Mouse (Mus musculus) stomach, embryonic 15.5 days (tissue): ENCODE results near the gene Stoml2. TPM values are rescaled to one million over a fixed set of nuclear protein-coding genes. Genes with fewer than 3 reads are reported as not detected.
"Not testable (repeated sequence)": the region's sequence is repeated elsewhere in the genome, so short reads cannot be mapped to it uniquely, and the experiment has no call there.

Experiments
- ATAC-seq: fragments of 200-750 bp; cut with Nextera tagmentation; 2 replicates; pipeline ENCODE4 v1.8.0; 2017; ENCODE audit warnings: low read depth, moderate number of reproducible peaks, moderate TSS enrichment; ENCODE audit not compliant: insufficient read depth, low FRiP score
- H3K27ac ChIP-seq: fragments of 300-500 bp; sonication (generic); 2 replicates; pipeline ENCODE4 v1.5.1; 2015; ENCODE audit warnings: mild to moderate bottlenecking, inconsistent platforms
- H3K27me3 ChIP-seq: fragments of 300-500 bp; sonication (generic); replicated peaks from 2 replicates; pipeline ENCODE4 v1.6.1; 2015; ENCODE audit warnings: inconsistent platforms
- H3K36me3 ChIP-seq: fragments of 300-500 bp; sonication (generic); 2 replicates; pipeline ENCODE4 v1.6.1; 2015; ENCODE audit warnings: inconsistent platforms
- H3K4me1 ChIP-seq: fragments of 300-500 bp; sonication (generic); 2 replicates; pipeline ENCODE4 v1.6.1; 2015; ENCODE audit warnings: inconsistent platforms
- H3K4me2 ChIP-seq: fragments of 300-500 bp; sonication (generic); 2 replicates; pipeline ENCODE4 v1.6.1; 2015; ENCODE audit warnings: mild to moderate bottlenecking, inconsistent platforms
- H3K4me3 ChIP-seq: fragments of 300-500 bp; sonication (generic); replicated peaks from 2 replicates; pipeline ENCODE4 v1.5.1; 2015; ENCODE audit warnings: inconsistent platforms
- H3K9ac ChIP-seq: fragments of 300-500 bp; sonication (generic); 2 replicates; pipeline ENCODE4 v1.6.1; 2015; ENCODE audit warnings: inconsistent platforms
- H3K9me3 ChIP-seq: fragments of 300-500 bp; sonication (generic); 2 replicates; pipeline ENCODE4 v1.6.1; 2016; ENCODE audit warnings: inconsistent platforms
- WGBS: fragments of 180-500 bp; shearing (Covaris S2); methylation state at CpG from one replicate; pipeline ENCODE4 v1.1.7; 2015; 5-methylcytosine and 5-hydroxymethylcytosine counted together
- polyA plus RNA-seq: library from polyadenylated mRNA; unstranded; fragments of >200 nt; fragmentation: Nextera tagmentation; extraction: Ambion mirVana; gene quantifications from 2 replicates; pipeline ENCODE4 v1.2.1, GENCODE M21; 2015

Gene Stoml2
- polyA plus RNA-seq, 1 experiment from 2014 or later = 303 TPM

GRCm38 (mm10) chr4:42999451-43000140 lies 31.9 kb downstream of the Stoml2 start:
- peak overlapping the region; percentile 97 for H3K9ac ChIP-seq
- H3K27ac ChIP-seq = peak overlapping the region; percentile 99
- H3K4me1 ChIP-seq = peaks cover 9% of the 10 kb centered on the region
- no peaks in the 10 kb centered on the region for H3K9me3 ChIP-seq
- no peaks in the 10 kb centered on the region for H3K27me3 ChIP-seq
- peak; percentile 70 for ATAC-seq
- H3K36me3 ChIP-seq = peaks cover 6% of the 10 kb centered on the region; the same call in 1 of the 2 replicates
- under 1% methylated on average over 51 of the region's 51 CpGs for WGBS
- peak overlapping the region; percentile 60 for H3K4me2 ChIP-seq
- H3K4me3 ChIP-seq = peak overlapping the region; percentile 67

DNA sequence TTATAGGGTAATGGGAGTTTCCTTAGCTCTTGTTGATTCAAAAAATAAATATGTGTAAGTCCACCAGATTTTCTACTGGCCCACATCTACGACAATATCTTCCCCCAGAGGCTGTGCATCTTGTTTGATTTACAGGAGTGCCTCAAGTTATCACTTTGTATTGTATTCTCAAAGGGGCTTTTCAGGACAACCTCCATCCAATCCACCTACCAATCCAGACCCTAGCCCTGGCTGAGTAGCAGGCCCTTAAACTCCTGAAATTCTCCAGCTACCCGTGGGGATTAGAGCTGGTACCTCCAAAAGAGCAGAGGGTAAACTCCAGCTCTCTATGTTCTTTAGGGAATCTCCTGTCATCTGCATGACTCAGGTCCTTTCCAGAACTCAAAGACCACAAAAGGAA lies 33.5 kb downstream of the Stoml2 start:
- Histone ChIP-seq H3K27ac (no peak overlapping the region), H3K4me2 (peak overlapping the region; percentile 60), H3K27me3 (no peaks in the 10 kb centered on the region), H3K36me3 (peaks cover 16% of the 10 kb centered on the region), H3K4me3 (peak overlapping the region; percentile 67), H3K4me1 (peaks cover 9% of the 10 kb centered on the region), H3K9me3 (no peaks in the 10 kb centered on the region), H3K9ac (no peak overlapping the region)
- WGBS = 46% methylated on average over 2 of the region's 2 CpGs
- no peak for ATAC-seq

- no peak overlapping the region for H3K9ac ChIP-seq
- ATAC-seq = no peak
- no peaks in the 10 kb centered on the region for H3K9me3 ChIP-seq
- H3K4me3 ChIP-seq = no peak overlapping the region
- no peak overlapping the region for H3K27ac ChIP-seq
- H3K4me2 ChIP-seq = no peak overlapping the region
- no peaks in the 10 kb centered on the region for H3K4me1 ChIP-seq
- H3K36me3 ChIP-seq = peaks cover 71% of the 10 kb centered on the region
- 65% methylated on average over 1 of the region's 1 CpGs for WGBS
- H3K27me3 ChIP-seq = no peaks in the 10 kb centered on the region
Measured at GRCm38 (mm10) chr4:42988296-42988695, 43.2 kb downstream of the Stoml2 start.

GRCm38 (mm10) chr4:42980467-42980866 lies 51.0 kb downstream of the Stoml2 start:
- H3K4me2 ChIP-seq, H3K27me3 ChIP-seq, H3K9me3 ChIP-seq, H3K27ac ChIP-seq, ATAC-seq, H3K9ac ChIP-seq, H3K4me3 ChIP-seq, H3K4me1 ChIP-seq: not testable (repeated sequence)
- WGBS = 89% methylated on average over 8 of the region's 8 CpGs
- peaks cover 40% of the 10 kb centered on the region for H3K36me3 ChIP-seq

GRCm38 (mm10) chr4:42978062-42978461 lies 53.4 kb downstream of the Stoml2 start:
- 91% methylated on average over 4 of the region's 4 CpGs for WGBS

More at GRCm38 (mm10) chr4:42978062-42978461, 53.4 kb downstream of the Stoml2 start:
- Histone ChIP-seq H3K27ac (no peak overlapping the region), H3K27me3 (no peaks in the 10 kb centered on the region), H3K4me2 (no peak overlapping the region), H3K36me3 (peaks cover 20% of the 10 kb centered on the region; the same call in 1 of the 2 replicates), H3K4me1 (no peaks in the 10 kb centered on the region), H3K4me3 (no peak overlapping the region), H3K9ac (no peak overlapping the region), H3K9me3 (no peaks in the 10 kb centered on the region)
- no peak for ATAC-seq

Other genes with a start within 250 kb of the Stoml2 start
- gene Fam205a1, start 177.8 kb downstream of the Stoml2 start, polyA plus RNA-seq = not detected in 2 replicates
- 0.12 TPM in 1 of 2 replicates, not detected in the other for gene Gm12394, start 174.9 kb downstream of the Stoml2 start, polyA plus RNA-seq
- 0.24 and 0.42 TPM in 2 replicates for gene Fam205c, start 157.5 kb downstream of the Stoml2 start, polyA plus RNA-seq
- gene Phf24, start 115.0 kb downstream of the Stoml2 start, polyA plus RNA-seq = 1.1 and 2.1 TPM in 2 replicates
- 7.6 and 9.2 TPM in 2 replicates for gene Dnajb5, start 81.9 kb downstream of the Stoml2 start, polyA plus RNA-seq
- gene 1700022I11Rik, start 62.1 kb downstream of the Stoml2 start, polyA plus RNA-seq = 0.43 and 1.7 TPM in 2 replicates
- gene Vcp, start 31.2 kb downstream of the Stoml2 start, polyA plus RNA-seq = 430 and 514 TPM in 2 replicates
- 13.0 and 17.2 TPM in 2 replicates for gene Fancg, start 21.2 kb downstream of the Stoml2 start, polyA plus RNA-seq
- 21.7 and 22.6 TPM in 2 replicates for gene Pigo, start 5.9 kb downstream of the Stoml2 start, polyA plus RNA-seq
- 11.9 and 13.2 TPM in 2 replicates for gene Fam214b, start 14.5 kb upstream of the Stoml2 start, polyA plus RNA-seq
- gene Unc13b, start 27.2 kb upstream of the Stoml2 start, polyA plus RNA-seq = 7.8 and 9.1 TPM in 2 replicates
- gene Atp8b5, start 235.4 kb upstream of the Stoml2 start, polyA plus RNA-seq = 0.23 and 0.27 TPM in 2 replicates